Mouse (Mus musculus): ENCODE measurements around the gene Hyls1. TPM values are rescaled to one million over a fixed set of nuclear protein-coding genes. Genes with fewer than 3 reads are reported as not detected.

Gene Hyls1
- total RNA-seq, 2 experiments from 2014 or later = 8.5 to 8.6 TPM

DNA sequence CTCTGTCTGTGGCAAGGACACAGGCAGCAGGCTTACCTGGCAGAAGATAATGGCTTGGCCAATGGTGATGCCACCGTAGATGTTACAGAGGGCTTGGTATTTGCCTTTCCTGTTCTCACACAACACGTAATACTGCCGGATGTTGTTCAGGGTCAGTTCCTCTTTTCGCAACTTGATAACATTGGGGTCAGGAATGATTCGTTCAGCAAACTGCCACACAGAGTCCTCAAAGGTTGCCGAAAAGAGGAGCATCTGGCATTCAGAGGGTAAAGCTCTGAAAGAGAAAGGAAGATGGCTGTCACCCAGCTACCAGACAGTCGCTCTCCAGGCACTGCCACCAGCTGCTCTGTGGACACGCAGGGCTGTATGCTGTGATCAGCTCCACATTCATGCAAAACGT lies 23.5 kb downstream of the Hyls1 start:
- no peak for DNase-seq (ENCODE audit: extremely low spot score in 1 of 2, low spot score in 2 of 2)
- intact Hi-C loops (cut with DNase I) = no loop called here

DNA sequence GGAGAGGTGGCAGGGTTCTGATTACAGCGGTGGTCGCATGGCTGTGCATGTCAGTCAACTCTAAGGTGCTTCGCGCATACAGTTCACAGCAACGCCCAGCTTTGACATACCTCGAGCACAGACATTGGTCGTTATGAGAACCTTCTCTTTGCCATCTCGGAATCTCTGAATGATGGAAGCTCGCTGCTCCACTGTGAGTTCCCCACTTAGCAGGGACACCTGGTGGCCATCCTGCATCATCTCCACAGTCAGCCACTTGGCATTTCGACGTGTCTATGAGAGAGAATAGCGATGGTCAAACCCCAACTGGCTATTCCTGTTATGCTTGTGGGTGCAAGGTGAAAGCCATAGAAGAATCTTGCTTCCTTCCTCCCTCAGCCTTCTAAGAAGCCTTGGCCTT lies 24.5 kb downstream of the Hyls1 start:
- no peak for DNase-seq (ENCODE audit: extremely low spot score in 1 of 2, low spot score in 2 of 2)
- intact Hi-C loops (cut with DNase I) = no loop called here

DNA sequence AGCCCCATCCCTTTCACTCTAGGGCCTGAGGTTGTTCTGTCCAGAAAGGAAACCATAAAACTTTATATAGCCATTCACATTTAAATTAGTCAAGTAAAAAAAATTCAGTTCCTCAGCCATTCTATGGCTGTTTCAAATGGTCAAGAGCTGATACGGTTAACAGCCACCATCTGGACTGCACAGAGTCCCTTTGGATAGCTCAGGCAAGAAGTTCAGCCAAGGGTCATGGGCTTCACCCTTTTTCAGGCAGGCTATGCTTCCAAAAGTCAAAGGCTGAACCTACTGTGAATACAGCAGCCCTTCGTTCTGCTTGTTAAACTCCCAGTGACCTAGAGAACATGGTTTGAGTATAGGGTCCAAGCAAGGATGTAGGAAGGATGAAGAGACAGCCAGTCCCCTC lies 25.5 kb downstream of the Hyls1 start:
- DNase-seq (ENCODE audit: extremely low spot score in 1 of 2, low spot score in 2 of 2) = no peak
- intact Hi-C loops (cut with DNase I) = no loop called here

DNA sequence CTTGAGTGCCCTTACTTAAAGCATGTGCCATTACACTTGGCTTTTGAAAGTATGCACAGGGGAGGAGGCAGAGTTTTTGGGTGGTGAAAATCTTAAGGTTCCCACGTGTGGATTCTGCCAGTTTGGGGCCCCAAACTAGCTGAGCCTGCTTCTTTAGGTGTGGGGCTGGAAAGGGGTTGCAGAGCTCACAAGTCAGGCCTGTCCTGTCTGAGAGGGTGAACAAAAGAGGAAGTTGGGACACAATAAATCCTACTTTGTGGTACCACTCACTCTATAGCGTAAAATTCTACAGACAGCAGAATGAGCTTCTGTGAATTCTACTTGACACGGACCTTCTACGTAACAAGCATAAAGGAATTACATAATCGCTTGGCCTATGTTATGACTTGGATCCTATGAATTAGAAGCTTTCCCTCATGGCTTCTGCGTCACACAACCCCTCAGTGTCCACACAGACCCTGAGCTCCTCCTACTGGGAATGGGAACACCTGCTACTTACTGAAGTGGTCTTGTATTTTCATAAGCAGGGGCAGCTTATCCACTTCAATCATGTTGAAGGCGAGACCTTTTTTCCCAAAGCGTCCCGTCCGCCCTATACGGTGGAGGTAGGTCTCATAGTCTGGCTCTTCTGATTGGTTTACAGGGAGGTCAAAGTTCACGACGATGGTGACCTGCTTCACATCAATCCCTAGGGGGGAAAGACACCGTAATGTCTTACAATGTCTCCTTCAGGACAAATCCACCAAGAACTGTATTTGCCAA lies 26.9 kb downstream of the Hyls1 start:
- intact Hi-C loops (cut with DNase I) = no loop called here
- no peak for DNase-seq (ENCODE audit: extremely low spot score in 1 of 2, low spot score in 2 of 2)

DNA sequence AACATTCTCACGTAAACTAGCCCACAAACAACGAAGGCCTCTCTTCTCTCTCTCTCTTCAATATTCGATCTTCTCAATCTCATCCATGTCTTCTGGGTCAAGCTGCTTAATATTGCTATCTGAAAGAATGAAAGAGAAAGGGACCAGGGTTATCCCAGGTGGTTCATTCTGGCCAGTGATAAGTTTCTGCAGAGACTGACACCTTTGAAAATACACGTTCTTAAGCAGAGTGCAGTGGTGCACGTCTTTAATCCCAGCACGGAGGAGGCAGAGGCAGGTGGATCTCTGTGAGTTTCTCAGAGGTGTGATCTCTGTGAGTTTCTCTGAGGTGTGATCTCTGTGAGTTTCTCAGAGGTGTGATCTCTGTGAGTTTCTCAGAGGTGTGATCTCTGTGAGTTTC lies 28.3 kb downstream of the Hyls1 start:
- intact Hi-C loops (cut with DNase I) = no loop called here
- no peak for DNase-seq (ENCODE audit: extremely low spot score in 1 of 2, low spot score in 2 of 2)

DNA sequence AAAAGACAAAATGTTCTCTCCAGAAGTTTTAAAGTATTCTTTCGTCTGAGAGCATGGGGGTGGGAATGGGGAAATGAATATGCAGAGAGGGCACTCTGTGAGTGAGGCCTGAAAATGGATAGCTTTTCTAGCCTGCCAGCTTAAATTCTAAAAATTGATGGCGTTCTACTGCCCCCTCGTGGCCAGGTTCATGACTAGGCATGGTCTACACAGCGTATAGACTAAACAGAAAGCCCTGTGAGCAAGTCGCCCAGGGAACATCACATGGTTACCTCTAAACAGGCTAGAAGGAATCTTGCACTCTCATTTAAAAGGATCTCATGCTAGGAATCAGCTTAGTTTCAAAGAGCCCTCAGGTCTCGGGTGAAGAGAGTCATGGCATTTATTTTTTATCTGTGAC lies 28.7 kb downstream of the Hyls1 start:
- peak; percentile 69 to 81 for DNase-seq (ENCODE audit: extremely low spot score in 1 of 2, low spot score in 2 of 2)
- intact Hi-C loops (cut with DNase I) = no loop called here

DNA sequence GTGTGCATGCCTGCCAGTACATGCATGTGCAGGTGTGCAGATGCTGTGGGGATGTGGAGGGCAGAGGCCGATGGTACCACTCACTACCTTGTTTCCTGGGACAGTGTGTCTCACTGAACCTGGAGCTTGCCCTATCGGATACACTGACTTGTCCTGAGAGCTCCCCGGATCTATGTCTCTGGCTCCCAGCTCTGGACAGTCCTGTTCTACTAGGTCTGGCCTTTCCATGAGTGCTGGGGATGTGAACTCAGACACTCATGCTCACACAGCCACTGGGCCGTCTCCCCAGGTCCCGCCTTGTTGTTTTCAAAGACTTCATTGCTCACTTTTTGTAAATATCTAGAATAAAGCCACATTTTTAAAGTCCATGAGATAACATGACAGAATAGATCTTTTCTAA lies 29.2 kb downstream of the Hyls1 start:
- intact Hi-C loops (cut with DNase I) = no loop called here

DNA sequence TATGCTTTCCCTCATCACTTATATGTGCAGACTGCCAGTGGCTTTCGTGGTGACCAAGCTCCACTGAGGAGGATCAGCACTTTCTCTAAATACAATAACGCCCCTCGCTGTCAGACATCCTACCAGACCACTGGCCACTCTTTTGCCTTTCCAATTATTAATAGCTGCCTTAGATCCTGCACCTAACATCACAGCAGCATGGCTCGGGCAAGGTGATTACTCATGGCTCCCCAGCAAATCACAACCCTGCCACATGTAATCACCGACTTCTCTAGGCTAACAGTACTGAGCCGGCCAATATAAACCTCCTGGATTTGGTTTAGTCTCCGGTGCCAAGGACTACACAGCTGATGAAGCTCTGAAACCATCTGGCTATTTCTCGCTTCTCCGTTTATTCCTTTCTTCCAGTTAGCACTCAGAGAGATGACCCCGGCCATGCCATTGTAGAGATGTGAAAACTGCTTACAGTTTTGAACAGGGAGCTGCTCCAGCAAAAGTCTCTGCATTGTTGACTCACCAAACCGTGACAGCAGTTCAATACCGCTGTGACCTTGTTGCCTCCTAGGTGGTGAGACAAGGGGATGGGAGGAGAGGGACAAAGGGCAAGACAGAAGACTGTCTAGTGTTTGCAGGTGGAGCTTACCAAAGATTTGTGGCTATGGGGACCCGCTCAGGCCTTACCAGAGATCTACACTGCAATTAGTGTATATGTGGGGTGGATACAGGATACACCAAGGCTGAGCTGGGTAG lies 31.0 kb downstream of the Hyls1 start:
- intact Hi-C loops (cut with DNase I) = loop anchor here (5.0 kb wide), 1 partner anchor 117 kb away; the partner anchor contains the start of gene Cdon
- no peak for DNase-seq (ENCODE audit: extremely low spot score in 1 of 2, low spot score in 2 of 2)

More for the DNA sequence above, 29.2 kb downstream of the Hyls1 start:
- no peak for DNase-seq (ENCODE audit: extremely low spot score in 1 of 2, low spot score in 2 of 2)

DNA sequence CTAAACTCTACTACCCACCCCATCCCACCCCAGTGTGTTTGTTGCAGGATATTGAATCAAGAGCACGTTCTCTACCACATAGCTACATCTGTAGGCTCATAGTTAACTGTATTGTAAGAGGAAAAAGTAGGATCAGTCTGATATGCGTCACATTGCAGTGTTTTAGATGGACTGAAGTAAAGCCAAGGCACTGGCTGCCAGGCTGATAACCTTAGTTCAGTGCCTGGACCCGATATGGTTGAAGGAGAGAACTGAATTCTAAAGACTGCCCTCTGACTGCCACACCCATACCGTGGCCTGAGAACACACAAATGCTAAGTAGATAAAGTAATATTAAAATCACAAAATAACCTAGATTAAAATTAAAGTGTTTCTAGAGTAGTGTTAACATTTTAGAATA lies 34.3 kb downstream of the Hyls1 start:
- intact Hi-C loops (cut with DNase I) = loop anchor here (2.0 to 5.0 kb wide), 2 partner anchors 114 to 253 kb away; partner anchors contain the start of gene Cdon
- DNase-seq (ENCODE audit: extremely low spot score in 1 of 2, low spot score in 2 of 2) = no peak

DNA sequence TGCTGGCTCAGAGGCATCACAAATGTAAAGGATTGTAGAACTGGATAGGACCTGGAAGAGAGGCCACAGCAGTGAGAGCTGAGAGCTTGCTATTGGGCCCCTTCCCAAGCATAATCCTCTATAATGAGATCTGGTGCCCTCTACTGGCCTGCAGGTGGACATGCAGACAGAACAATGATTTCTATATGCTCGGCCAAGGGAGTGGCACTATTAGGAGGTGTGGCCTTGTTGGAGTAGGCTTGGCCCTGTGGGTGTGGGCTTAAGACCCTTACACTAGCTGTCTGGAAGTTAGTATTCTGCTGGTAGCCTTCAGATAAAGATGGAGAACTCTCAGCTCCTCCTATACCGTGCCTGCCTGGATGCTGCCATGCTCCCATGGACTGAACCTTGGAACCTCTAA lies 35.1 kb downstream of the Hyls1 start:
- DNase-seq (ENCODE audit: extremely low spot score in 1 of 2, low spot score in 2 of 2) = peak in 1 of 2 experiments; percentile 55
- intact Hi-C loops (cut with DNase I) = loop anchor here (2.0 to 5.0 kb wide), 2 partner anchors 113 to 252 kb away; partner anchors contain the start of gene Cdon

DNA sequence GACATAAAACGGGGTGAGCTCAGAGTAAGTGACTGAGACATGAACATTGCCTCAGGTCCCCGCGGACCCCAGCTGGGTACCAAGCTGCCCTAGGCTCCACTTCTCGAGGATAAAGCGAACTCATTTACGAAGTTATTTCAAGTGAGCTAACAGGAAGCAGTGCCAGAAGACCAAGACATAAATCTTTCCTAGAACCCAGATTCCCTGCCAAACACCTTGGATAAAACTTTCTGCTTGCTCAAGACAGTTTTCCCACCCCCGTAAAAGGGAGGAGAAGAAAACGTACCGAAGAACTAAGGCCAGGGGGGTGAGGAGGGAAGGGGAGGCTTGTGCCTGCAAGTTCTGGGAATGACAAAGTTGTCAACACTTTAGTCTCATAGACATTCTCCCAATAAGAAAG lies 36.9 kb downstream of the Hyls1 start:
- intact Hi-C loops (cut with DNase I) = no loop called here
- no peak for DNase-seq (ENCODE audit: extremely low spot score in 1 of 2, low spot score in 2 of 2)

DNA sequence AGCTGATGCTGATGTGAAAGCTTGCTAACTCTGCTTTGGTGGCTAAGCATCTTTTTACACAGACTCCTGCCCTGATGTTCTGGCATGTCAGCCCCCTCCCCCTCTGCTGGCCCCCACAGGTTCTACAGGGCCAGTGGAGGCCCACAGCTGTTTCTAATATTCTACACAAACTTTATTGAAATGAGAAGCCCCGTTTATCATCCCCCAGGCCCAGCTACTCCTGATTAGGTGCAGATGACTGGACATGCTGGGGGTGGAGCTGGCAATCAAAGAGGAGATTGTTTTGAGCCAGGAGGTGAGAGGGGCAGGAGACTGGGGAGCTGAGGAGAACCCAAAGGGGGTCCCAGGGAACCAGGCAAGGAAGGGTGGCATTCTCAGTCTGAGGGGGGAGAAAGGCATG lies 40.4 kb downstream of the Hyls1 start:
- intact Hi-C loops (cut with DNase I) = no loop called here
- no peak for DNase-seq (ENCODE audit: extremely low spot score in 1 of 2, low spot score in 2 of 2)

DNA sequence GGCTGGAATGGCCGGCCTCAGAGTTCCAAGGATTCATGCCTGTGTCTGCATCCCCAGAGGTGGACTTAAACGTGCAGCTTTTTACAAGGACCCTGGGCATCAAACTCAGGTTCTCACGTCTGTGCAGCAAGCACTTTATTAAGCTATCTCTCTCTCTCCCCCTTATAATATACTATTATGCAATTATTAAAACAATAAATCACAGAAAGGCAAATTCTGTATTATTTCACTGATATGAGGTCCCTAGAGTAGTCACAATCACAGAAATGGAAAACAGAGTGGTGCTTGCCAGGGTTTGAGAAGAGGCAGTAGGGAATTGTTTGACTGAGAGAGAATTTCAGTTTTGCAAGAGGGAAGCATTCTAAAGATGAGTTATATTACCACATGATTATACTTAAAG lies 41.1 kb downstream of the Hyls1 start:
- DNase-seq (ENCODE audit: extremely low spot score in 1 of 2, low spot score in 2 of 2) = no peak

DNA sequence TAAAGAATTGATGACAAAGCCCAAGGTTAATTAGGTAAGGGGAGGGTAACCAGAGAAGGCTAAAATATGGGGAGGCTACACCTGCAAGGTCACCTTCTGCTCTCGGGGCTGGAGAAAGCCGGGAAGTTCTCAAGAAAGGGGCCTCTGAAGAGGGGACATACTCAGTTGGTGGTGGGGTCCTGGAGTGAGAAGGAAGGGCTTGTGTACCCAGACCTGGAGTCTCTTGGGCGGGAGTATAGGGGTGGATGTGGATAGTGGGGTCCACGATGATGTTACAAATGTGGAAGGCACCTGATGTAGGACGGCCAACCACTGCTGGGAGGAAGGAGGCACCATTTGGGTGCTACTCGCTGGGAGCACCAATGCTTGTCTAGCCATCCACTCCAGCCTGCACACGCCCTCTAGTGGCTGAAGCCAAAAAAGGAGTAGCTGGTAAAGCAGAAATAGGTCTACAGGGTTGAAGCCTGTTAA lies 46.2 kb downstream of the Hyls1 start:
- peak; percentile 74 to 79 for DNase-seq (ENCODE audit: extremely low spot score in 1 of 2, low spot score in 2 of 2)
- intact Hi-C loops (cut with DNase I) = loop anchor here (5.0 kb wide), 2 partner anchors 102 to 237 kb away; partner anchors contain the start of gene Cdon

More for the DNA sequence above, 41.1 kb downstream of the Hyls1 start:
- intact Hi-C loops (cut with DNase I) = no loop called here

DNA sequence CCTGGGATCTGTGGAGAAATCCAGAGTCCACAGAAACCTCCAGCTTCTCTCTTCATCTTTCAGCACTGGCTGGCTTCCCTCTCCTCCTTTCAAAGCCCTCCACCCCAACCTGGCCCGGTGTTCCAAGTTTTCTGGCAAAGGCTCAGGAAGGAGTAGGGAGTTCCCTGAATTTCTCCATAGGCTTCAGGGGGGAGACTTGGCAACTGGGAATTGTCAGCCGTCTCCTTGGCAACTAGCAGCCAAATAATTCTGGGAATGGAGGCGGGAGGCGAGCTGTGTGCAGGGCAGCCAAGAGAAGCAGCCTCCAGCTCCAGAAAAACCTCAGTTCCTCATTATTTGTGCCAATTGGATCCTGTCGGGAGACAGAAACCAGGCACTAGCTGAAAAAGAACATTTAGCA lies 46.7 kb downstream of the Hyls1 start:
- DNase-seq (ENCODE audit: extremely low spot score in 1 of 2, low spot score in 2 of 2) = peak; percentile 53 to 62

DNA sequence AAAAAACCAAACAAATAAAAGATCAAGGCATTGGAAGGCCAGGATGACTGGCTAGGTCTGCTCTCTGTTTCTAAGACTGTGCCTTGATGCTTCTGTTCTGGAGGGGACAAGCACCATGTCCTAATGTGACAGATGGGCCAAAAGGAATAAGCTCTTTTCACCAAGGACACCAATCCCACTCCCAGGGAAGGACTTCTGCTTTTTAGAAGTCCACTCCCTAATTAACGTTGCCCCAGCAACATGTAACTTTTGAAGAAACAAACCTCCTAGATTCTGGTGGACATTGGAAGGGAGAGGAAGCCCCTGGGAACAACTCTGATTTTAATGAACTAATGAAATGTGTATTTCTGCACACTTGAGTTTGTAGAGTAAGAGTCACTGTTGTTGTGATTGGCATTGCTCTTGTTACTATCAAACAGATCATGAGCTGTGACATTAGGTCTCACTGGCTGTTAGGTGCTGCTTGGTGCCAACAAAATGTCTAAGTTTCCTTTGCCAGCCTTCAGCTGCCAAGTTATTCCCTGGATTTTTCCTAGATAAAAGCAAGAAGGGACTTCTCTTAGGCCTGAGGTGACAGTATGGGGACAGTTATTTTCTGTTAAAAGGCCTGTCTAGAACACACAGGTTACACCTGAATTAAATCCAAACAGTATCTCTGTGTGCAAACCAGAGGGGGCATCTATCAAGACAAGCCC lies 47.2 kb downstream of the Hyls1 start:
- peak in 1 of 2 experiments; percentile 0 for DNase-seq (ENCODE audit: extremely low spot score in 1 of 2, low spot score in 2 of 2)
- intact Hi-C loops (cut with DNase I) = loop anchor here (5.0 kb wide), 2 partner anchors 101 to 236 kb away; partner anchors contain the start of gene Cdon

More for the DNA sequence above, 46.7 kb downstream of the Hyls1 start:
- intact Hi-C loops (cut with DNase I) = loop anchor here (5.0 kb wide), 2 partner anchors 101 to 236 kb away; partner anchors contain the start of gene Cdon

DNA sequence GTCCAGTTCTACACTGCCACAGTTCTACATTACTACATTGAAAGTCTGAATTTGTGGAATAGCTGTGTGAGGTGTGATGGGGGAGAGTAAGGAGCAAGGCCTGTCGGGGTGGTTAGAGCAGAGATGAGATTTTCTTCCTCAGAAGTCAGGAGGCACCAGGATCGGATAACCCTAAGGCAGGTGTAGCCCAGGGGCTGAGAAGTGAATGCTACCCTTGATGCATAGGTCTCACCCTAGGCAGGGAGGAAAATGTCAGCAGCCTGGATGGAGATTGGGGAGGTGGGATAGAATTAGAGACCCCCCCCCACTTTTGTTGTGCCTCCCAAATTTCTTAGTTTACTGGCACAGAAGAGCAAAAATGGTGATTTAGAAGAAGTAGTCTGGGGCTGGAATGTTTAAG lies 48.0 kb downstream of the Hyls1 start:
- intact Hi-C loops (cut with DNase I) = loop anchor here (5.0 kb wide), 2 partner anchors 100 to 235 kb away; partner anchors contain the start of gene Cdon
- DNase-seq (ENCODE audit: extremely low spot score in 1 of 2, low spot score in 2 of 2) = no peak

DNA sequence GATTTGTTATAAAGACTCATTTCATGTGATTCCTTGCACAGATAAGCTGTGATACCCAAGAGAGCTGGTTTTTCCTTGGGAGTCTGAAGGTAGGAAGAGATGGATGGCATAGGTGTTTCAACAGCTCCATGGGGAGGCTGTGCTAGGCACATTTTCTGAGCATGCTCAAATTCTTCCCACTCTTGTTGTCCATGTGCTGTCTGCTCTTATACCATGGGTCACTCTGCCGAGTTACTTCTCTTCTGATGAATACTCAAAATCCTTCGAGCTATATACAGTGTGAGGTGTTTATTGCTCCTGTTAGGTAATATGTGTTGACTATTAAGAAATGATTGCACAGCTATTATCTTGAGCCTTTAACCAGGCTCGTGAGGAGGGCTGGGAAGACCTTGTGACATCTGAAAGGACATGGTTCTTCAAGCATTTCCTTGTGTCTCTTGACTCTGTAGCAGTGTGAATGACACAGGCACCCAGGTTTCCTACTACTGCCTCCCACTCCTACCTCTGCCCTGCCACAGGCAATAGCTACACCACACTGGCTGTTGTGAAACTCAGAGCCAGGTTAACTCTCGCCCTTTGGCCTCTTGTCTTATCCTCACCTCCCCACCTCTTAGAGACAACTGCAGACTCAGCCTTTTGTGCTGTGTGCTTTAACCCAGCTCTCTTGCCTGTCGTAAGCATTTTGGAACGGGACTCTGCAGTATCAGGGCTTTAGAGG lies 49.4 kb downstream of the Hyls1 start:
- DNase-seq (ENCODE audit: extremely low spot score in 1 of 2, low spot score in 2 of 2) = no peak
- intact Hi-C loops (cut with DNase I) = loop anchor here (5.0 kb wide), 2 partner anchors 98 to 233 kb away; partner anchors contain the start of gene Cdon
